Mouse (Mus musculus) midbrain, postnatal 0 days (tissue): ENCODE measurements around the gene Ociad1. TPM values are rescaled to one million over a fixed set of nuclear protein-coding genes. Genes with fewer than 3 reads are reported as not detected.

Experiments used
- ATAC-seq: fragments of 200-750 bp; cut with Nextera tagmentation; 2 replicates; pipeline ENCODE4 v1.8.0; 2017; ENCODE audit warnings: moderate number of reproducible peaks, mild to moderate bottlenecking, moderate TSS enrichment, moderate library complexity; ENCODE audit not compliant: low FRiP score
- DNase-seq: peaks from one replicate; pipeline ENCODE4 v3.0.0-alpha.2; 2015; ENCODE audit warnings: low spot score
- H3K27ac ChIP-seq: fragments of 300-500 bp; sonication (generic); 2 replicates; pipeline ENCODE4 v1.5.1; 2014; ENCODE audit warnings: low read depth, mild to moderate bottlenecking, low read length, mixed read lengths
- H3K27me3 ChIP-seq: fragments of 300-500 bp; sonication (generic); 2 replicates; pipeline ENCODE4 v1.6.1; 2014; ENCODE audit warnings: low read length, control low read depth, mixed read lengths; ENCODE audit not compliant: insufficient read depth
- H3K36me3 ChIP-seq: fragments of 300-500 bp; sonication (generic); 2 replicates; pipeline ENCODE4 v1.6.1; 2014; ENCODE audit warnings: low read length, control low read depth, mixed read lengths; ENCODE audit not compliant: insufficient read depth
- H3K4me1 ChIP-seq: fragments of 300-500 bp; sonication (generic); 2 replicates; pipeline ENCODE4 v1.6.1; 2014; ENCODE audit warnings: mild to moderate bottlenecking, control low read depth, antibody characterized with exemption, low read length, mixed read lengths; ENCODE audit not compliant: insufficient read depth
- H3K4me2 ChIP-seq: fragments of 300-500 bp; sonication (generic); 2 replicates; pipeline ENCODE4 v1.6.1; 2014; ENCODE audit warnings: low read depth, mild to moderate bottlenecking, low read length, mixed read lengths; ENCODE audit not compliant: poor library complexity, severe bottlenecking
- H3K4me3 ChIP-seq: fragments of 300-500 bp; sonication (generic); 2 replicates; pipeline ENCODE4 v1.5.1; 2014; ENCODE audit warnings: low read depth, mild to moderate bottlenecking, low read length, moderate library complexity
- H3K9ac ChIP-seq: fragments of 300-500 bp; sonication (generic); replicated peaks from 2 replicates; pipeline ENCODE4 v1.6.1; 2014; ENCODE audit warnings: mild to moderate bottlenecking, low read length, moderate library complexity, mixed read lengths; ENCODE audit not compliant: poor library complexity, severe bottlenecking
- H3K9me3 ChIP-seq: fragments of 300-500 bp; sonication (generic); 2 replicates; pipeline ENCODE4 v1.6.1; 2016; ENCODE audit warnings: low read length, control low read depth
- CTCF ChIP-seq: IDR thresholded peaks from 2 replicates; pipeline ENCODE4 v1.5.1; 2016; ENCODE audit warnings: antibody characterized with exemption, mild to moderate bottlenecking
- WGBS: fragments of 180-500 bp; shearing (Covaris S2); extraction: QIAGEN DNeasy Blood & Tissue Kit; methylation state at CpG from one replicate; pipeline ENCODE4 v1.1.7; 2014; 5-methylcytosine and 5-hydroxymethylcytosine counted together
- polyA plus RNA-seq: library from polyadenylated mRNA; unstranded; fragments of >200 nt; fragmentation: Nextera tagmentation; extraction: Ambion mirVana; gene quantifications from 2 replicates; pipeline ENCODE4 v1.2.1, GENCODE M21; 2015
- total RNA-seq: library from RNA; depleted of rRNA; stranded (reverse); fragments of >200 nt; gene quantifications from 2 replicates; pipeline ENCODE4 v1.2.3, GENCODE M21; 2014; rRNA removed

The Ociad1 gene
- total RNA-seq = 188 and 195 TPM in 2 replicates
- 399 and 409 TPM in 2 replicates for polyA plus RNA-seq

DNA sequence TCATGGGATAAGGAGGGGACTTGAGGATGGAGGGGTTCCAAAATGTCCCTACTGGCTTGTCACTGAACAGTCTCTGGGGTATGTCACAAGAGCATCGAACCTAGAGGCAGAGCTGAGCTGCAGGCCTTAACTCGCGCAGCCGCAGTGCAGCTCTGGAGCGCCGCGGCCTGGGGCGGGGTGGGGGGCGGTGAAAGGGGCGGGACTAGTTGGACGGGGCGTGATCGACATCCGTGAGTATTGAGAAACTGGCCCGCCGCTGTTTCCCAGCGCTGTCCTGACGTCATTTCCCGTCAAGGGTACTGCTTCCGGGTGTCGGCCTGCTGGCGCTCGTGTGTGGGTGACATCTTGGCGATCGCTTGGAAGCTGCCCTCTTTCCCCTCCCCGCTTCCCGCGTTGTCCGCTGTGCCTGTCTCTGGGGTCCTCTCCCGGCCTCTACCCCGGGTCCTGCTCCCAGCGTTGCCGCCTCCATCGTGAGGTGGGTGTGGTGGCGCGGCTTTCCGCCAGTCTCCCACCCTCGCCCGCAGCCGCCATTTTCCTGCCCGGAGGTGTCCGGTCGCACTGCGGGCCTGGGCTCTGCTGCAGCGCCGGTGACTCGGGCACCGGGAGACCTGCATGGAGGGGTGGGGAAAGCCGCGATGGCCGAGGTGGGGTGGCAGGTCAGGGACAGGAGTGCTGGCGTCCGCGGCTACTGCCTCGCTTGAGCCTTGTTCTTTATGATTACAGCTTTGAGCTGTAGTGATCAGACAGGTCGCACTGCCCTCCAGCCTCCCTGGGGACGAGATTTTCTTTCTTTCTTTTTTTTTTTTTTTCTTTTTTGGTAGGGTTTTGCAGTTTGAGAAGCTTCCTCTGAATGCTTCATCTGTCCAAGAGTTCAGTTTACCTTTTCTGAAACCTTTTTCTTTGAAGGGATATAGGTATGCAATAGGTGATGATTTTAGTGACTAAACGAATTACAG lies at the start of gene Ociad1:
Gene Ociad1, plus strand, starts transcription at position 283 of the 956 bp plus-strand sequence.
- no peaks in the 10 kb centered on the region for H3K27me3 ChIP-seq
- DNase-seq (peak; percentile 99), ATAC-seq (peak; percentile 99)
- H3K4me3 ChIP-seq = peak within 1 kb of the TSS; percentile 66
- peak within 1 kb of the TSS; percentile 90 for H3K27ac ChIP-seq
- H3K9ac ChIP-seq = peak within 1 kb of the TSS; percentile 93
- H3K4me2 ChIP-seq = peak within 1 kb of the TSS; percentile 57
- H3K4me1 ChIP-seq = no peaks in the 10 kb centered on the region
- H3K36me3 ChIP-seq = peaks cover 7% of the 10 kb centered on the region; the same call in 1 of the 2 replicates
- no peaks in the 10 kb centered on the region for H3K9me3 ChIP-seq
- TF ChIP-seq CTCF = peak; percentile 34
- WGBS = 1% methylated on average over 53 of the region's 58 CpGs

DNA sequence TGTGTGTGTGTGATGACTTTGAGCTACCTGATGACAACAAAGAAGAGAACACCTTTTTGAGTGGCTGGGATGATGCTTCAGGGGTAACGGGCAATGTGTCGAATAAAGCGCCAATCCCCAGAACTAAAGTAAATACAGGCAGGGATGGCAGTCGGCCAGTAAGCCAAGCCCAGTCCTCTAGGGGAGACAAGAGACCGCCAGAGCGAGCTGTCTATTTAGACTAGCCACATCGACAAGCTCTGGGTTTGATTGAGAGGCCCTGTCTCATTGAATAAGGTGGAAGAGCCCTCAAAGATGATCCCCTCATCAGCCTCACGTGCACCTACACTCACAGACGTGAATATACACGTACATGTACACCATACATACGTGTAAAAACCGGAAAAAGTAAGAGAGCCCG lies 48.2 kb upstream of the Ociad1 start:
- H3K9ac ChIP-seq = 0 out of 2 replicates have a peak overlapping the region, but pooled peaks have one; percentile 4
- no peak overlapping the region for H3K27ac ChIP-seq
- H3K4me3 ChIP-seq = no peak overlapping the region
- no peaks in the 10 kb centered on the region for H3K27me3 ChIP-seq
- H3K4me1 ChIP-seq = 0 out of 2 replicates have a peak, but pooled peaks cover 3% of the 10 kb centered on the region
- ATAC-seq (no peak), DNase-seq (peak; percentile 82)
- H3K4me2 ChIP-seq = peak overlapping the region; percentile 1; the same call in 1 of the 2 replicates
- 53% methylated on average over 13 of the region's 13 CpGs for WGBS
- TF ChIP-seq CTCF = no peak
- H3K9me3 ChIP-seq = no peaks in the 10 kb centered on the region
- H3K36me3 ChIP-seq = no peaks in the 10 kb centered on the region

DNA sequence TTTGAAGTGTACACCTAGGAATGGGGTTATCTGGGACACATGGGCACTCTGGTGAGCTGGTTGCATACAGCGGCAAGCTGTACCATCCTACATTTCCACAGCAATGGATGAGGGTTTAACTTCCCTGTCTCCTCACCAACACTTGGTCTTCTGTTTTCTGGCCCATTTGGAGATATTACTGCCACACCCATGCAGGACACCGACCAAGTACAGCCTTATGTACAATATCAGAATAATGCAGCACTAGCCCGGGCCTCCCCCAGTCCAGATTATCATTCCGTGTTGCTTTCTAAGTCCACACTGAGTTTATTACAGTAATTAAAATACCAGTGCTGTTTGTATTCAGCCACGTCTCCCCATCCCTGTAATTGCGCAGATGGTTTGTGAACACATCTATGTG lies 46.2 kb upstream of the Ociad1 start:
- H3K27ac ChIP-seq = no peak overlapping the region
- TF ChIP-seq CTCF = no peak
- 96% methylated on average over 6 of the region's 6 CpGs for WGBS
- DNase-seq = no peak
- 0 out of 2 replicates have a peak, but pooled peaks cover 3% of the 10 kb centered on the region for H3K4me1 ChIP-seq
- no peak overlapping the region for H3K4me2 ChIP-seq
- H3K36me3 ChIP-seq = no peaks in the 10 kb centered on the region
- no peak overlapping the region for H3K4me3 ChIP-seq
- no peak for ATAC-seq
- no peaks in the 10 kb centered on the region for H3K27me3 ChIP-seq
- H3K9me3 ChIP-seq = no peaks in the 10 kb centered on the region
- no peak overlapping the region for H3K9ac ChIP-seq

DNA sequence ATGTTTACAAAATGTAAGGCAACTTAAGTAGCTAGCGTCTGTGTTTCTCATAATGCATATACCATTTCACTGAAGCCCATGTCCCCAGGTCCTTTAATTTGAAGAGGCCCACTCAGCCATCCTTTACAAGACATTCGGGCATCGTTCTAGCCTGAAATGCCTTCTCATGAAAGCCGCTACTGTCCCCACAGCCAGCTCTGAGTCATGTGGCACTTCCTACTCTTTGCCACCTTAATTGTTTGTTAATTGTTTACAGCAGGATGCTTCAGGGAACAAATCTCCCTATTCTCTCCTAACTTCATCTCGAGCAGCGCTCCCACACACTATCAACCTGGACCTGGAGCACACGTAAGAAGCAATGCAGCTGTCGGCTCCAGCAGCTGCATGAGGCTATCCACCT lies 44.4 kb upstream of the Ociad1 start:
- Histone ChIP-seq H3K27me3 (no peaks in the 10 kb centered on the region), H3K27ac (no peak overlapping the region), H3K9me3 (no peaks in the 10 kb centered on the region), H3K4me3 (no peak overlapping the region), H3K4me2 (no peak overlapping the region), H3K9ac (no peak overlapping the region), H3K4me1 (0 out of 2 replicates have a peak, but pooled peaks cover 3% of the 10 kb centered on the region), H3K36me3 (no peaks in the 10 kb centered on the region)
- DNase-seq (no peak), ATAC-seq (no peak)
- no peak for TF ChIP-seq CTCF
- 84% methylated on average over 8 of the region's 8 CpGs for WGBS

DNA sequence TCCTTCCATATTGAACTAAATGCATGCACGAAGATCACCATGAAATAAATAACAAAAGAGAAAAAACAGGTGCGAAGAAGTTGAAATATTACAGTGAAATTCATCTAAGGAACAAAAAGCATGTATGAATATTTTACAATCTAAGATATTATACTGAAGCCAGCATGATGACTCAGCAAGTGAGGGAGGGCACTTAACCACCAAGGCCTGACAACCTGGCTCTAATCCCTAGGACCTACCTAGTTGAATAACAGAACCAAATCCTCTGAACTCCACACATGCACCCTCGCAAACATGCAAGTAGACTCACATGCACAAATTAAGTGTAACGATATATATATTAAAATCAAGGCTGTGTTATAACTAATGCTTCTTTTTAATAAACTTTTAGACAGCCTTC lies 43.2 kb upstream of the Ociad1 start:
- Histone ChIP-seq H3K4me2 (no peak overlapping the region), H3K27me3 (no peaks in the 10 kb centered on the region), H3K4me3 (no peak overlapping the region), H3K9me3 (no peaks in the 10 kb centered on the region), H3K4me1 (0 out of 2 replicates have a peak, but pooled peaks cover 3% of the 10 kb centered on the region), H3K27ac (no peak overlapping the region), H3K36me3 (no peaks in the 10 kb centered on the region), H3K9ac (no peak overlapping the region)
- ATAC-seq (no peak), DNase-seq (no peak)
- WGBS = 95% methylated on average over 4 of the region's 4 CpGs
- TF ChIP-seq CTCF = no peak

DNA sequence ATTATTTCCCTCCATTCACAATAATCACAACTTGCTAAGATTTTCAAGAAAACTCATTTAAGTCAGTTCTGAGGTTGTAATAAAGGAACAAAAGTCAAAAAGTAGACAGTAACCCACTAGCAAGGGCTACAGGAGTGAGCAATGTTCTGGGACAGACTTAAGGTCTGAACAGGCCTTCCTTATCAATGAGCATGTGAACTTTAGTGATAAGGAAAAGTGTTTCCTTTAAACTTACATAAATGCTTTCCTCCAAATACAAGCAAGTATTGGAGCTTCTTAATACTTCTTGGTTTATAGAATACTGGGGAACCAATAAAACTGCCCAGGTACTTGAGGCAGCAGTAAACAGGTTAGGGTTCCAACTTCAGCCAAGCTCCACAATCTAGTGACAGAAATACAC lies 39.8 kb upstream of the Ociad1 start:
- Histone ChIP-seq H3K4me1 (no peaks in the 10 kb centered on the region), H3K27me3 (no peaks in the 10 kb centered on the region), H3K36me3 (no peaks in the 10 kb centered on the region), H3K4me2 (no peak overlapping the region), H3K27ac (no peak overlapping the region), H3K9ac (no peak overlapping the region), H3K4me3 (no peak overlapping the region), H3K9me3 (no peaks in the 10 kb centered on the region)
- no peak for ATAC-seq
- DNase-seq = no peak
- TF ChIP-seq CTCF = no peak
